Mouse (Mus musculus) lung, embryonic 14.5 days (tissue): ENCODE results near the gene Cox10. TPM values are rescaled to one million over a fixed set of nuclear protein-coding genes. Genes with fewer than 3 reads are reported as not detected.

Experiments
- ATAC-seq: fragments of 200-750 bp; cut with Nextera tagmentation; 2 replicates; pipeline ENCODE4 v1.8.0; 2017; ENCODE audit warnings: mild to moderate bottlenecking, moderate TSS enrichment, moderate library complexity; ENCODE audit not compliant: insufficient read depth
- DNase-seq: peaks from one replicate; pipeline ENCODE4 v3.0.0-alpha.2; 2015
- H3K27ac ChIP-seq: fragments of 300-500 bp; sonication (generic); 2 replicates; pipeline ENCODE4 v1.5.1; 2014; ENCODE audit warnings: low read depth, mild to moderate bottlenecking, moderate library complexity
- H3K27me3 ChIP-seq: fragments of 300-500 bp; sonication (generic); 2 replicates; pipeline ENCODE4 v1.6.1; 2014; ENCODE audit warnings: low read length, control low read depth; ENCODE audit not compliant: insufficient read depth
- H3K36me3 ChIP-seq: fragments of 300-500 bp; sonication (generic); 2 replicates; pipeline ENCODE4 v1.6.1; 2014; ENCODE audit warnings: control low read depth; ENCODE audit not compliant: insufficient read depth
- H3K4me1 ChIP-seq: fragments of 300-500 bp; sonication (generic); 2 replicates; pipeline ENCODE4 v1.6.1; 2014; ENCODE audit warnings: antibody characterized with exemption, control low read depth; ENCODE audit not compliant: insufficient read depth
- H3K4me2 ChIP-seq: fragments of 300-500 bp; sonication (generic); 2 replicates; pipeline ENCODE4 v1.6.1; 2014; ENCODE audit warnings: mild to moderate bottlenecking
- H3K4me3 ChIP-seq: fragments of 300-500 bp; sonication (generic); 2 replicates; pipeline ENCODE4 v1.5.1; 2014; ENCODE audit warnings: low read depth, low read length
- H3K9ac ChIP-seq: fragments of 300-500 bp; sonication (generic); 2 replicates; pipeline ENCODE4 v1.6.1; 2014
- H3K9me3 ChIP-seq: fragments of 300-500 bp; sonication (generic); 2 replicates; pipeline ENCODE4 v1.6.1; 2016; ENCODE audit warnings: low read depth, low read length, control low read depth
- CTCF ChIP-seq: IDR thresholded peaks from 2 replicates; pipeline ENCODE4 v1.5.1; 2016; ENCODE audit warnings: antibody characterized with exemption, low read depth
- WGBS: fragments of 180-500 bp; shearing (Covaris S2); extraction: QIAGEN DNeasy Blood & Tissue Kit; methylation state at CpG from one replicate; pipeline ENCODE4 v1.1.7; 2014; 5-methylcytosine and 5-hydroxymethylcytosine counted together
- polyA plus RNA-seq: library from polyadenylated mRNA; unstranded; fragments of >200 nt; fragmentation: Nextera tagmentation; extraction: Ambion mirVana; gene quantifications from 2 replicates; pipeline ENCODE4 v1.2.1, GENCODE M21; 2014

Gene Cox10
- polyA plus RNA-seq, 1 experiment from 2014 or later = 27.3 TPM

- DNase-seq (no peak), ATAC-seq (no peak)
- Histone ChIP-seq H3K27ac (no peak overlapping the region), H3K4me1 (peaks cover 10% of the 10 kb centered on the region; the same call in 1 of the 2 replicates), H3K4me3 (no peak overlapping the region), H3K4me2 (no peak overlapping the region), H3K9ac (no peak overlapping the region), H3K9me3 (no peaks in the 10 kb centered on the region), H3K27me3 (no peaks in the 10 kb centered on the region), H3K36me3 (no peaks in the 10 kb centered on the region)
- TF ChIP-seq CTCF = no peak
- 38% methylated on average over 4 of the region's 4 CpGs for WGBS
Observed at GRCm38 (mm10) chr11:63986710-63987109, 92.6 kb downstream of the Cox10 start.

- Histone ChIP-seq H3K27ac (no peak overlapping the region), H3K27me3 (no peaks in the 10 kb centered on the region), H3K9me3 (no peaks in the 10 kb centered on the region), H3K4me3 (no peak overlapping the region), H3K9ac (no peak overlapping the region), H3K4me2 (no peak overlapping the region), H3K36me3 (no peaks in the 10 kb centered on the region), H3K4me1 (peaks cover 10% of the 10 kb centered on the region; the same call in 1 of the 2 replicates)
- no peak for DNase-seq
- TF ChIP-seq CTCF = no peak
- 30% methylated on average over 6 of the region's 6 CpGs for WGBS
- ATAC-seq = no peak
Observed at GRCm38 (mm10) chr11:63985481-63985880, 93.8 kb downstream of the Cox10 start.

GRCm38 (mm10) chr11:63984622-63985168, 94.6 kb downstream of the Cox10 start:
- Histone ChIP-seq H3K9me3 (no peaks in the 10 kb centered on the region), H3K9ac (no peak overlapping the region), H3K27me3 (no peaks in the 10 kb centered on the region), H3K4me2 (no peak overlapping the region), H3K27ac (no peak overlapping the region), H3K4me3 (no peak overlapping the region), H3K36me3 (no peaks in the 10 kb centered on the region), H3K4me1 (peaks cover 10% of the 10 kb centered on the region; the same call in 1 of the 2 replicates)
- no peak; the same call in 1 of the 2 replicates for ATAC-seq
- no peak for TF ChIP-seq CTCF
- DNase-seq = peak; percentile 45
- 61% methylated on average over 6 of the region's 6 CpGs for WGBS

- Histone ChIP-seq H3K4me3 (no peak overlapping the region), H3K36me3 (no peaks in the 10 kb centered on the region), H3K27ac (no peak overlapping the region), H3K4me2 (no peak overlapping the region), H3K9me3 (no peaks in the 10 kb centered on the region), H3K4me1 (no peaks in the 10 kb centered on the region), H3K27me3 (no peaks in the 10 kb centered on the region), H3K9ac (no peak overlapping the region)
- ATAC-seq (no peak), DNase-seq (no peak)
- WGBS = 62% methylated on average over 2 of the region's 2 CpGs
- TF ChIP-seq CTCF = no peak
Observed at GRCm38 (mm10) chr11:63977741-63978140, 101.5 kb downstream of the Cox10 start.

- WGBS = 64% methylated on average over 2 of the region's 2 CpGs
- Histone ChIP-seq H3K27me3 (no peaks in the 10 kb centered on the region), H3K9ac (no peak overlapping the region), H3K4me2 (no peak overlapping the region), H3K36me3 (no peaks in the 10 kb centered on the region), H3K27ac (no peak overlapping the region), H3K9me3 (no peaks in the 10 kb centered on the region), H3K4me3 (no peak overlapping the region), H3K4me1 (no peaks in the 10 kb centered on the region)
- no peak for ATAC-seq
- DNase-seq = no peak
- no peak for TF ChIP-seq CTCF
Observed at GRCm38 (mm10) chr11:63976775-63977174, 102.5 kb downstream of the Cox10 start.

GRCm38 (mm10) chr11:63975260-63975899, 103.9 kb downstream of the Cox10 start:
- TF ChIP-seq CTCF = no peak
- WGBS = 75% methylated on average over 13 of the region's 13 CpGs
- no peak overlapping the region for H3K27ac ChIP-seq

GRCm38 (mm10) chr11:63973973-63974372, 105.3 kb downstream of the Cox10 start:
- Histone ChIP-seq H3K4me2 (no peak overlapping the region), H3K27ac (no peak overlapping the region), H3K4me3 (no peak overlapping the region), H3K36me3 (no peaks in the 10 kb centered on the region), H3K9ac (no peak overlapping the region), H3K27me3 (no peaks in the 10 kb centered on the region), H3K9me3 (no peaks in the 10 kb centered on the region), H3K4me1 (no peaks in the 10 kb centered on the region)
- 63% methylated on average over 2 of the region's 2 CpGs for WGBS
- TF ChIP-seq CTCF = no peak
- no peak for ATAC-seq
- no peak for DNase-seq

More at GRCm38 (mm10) chr11:63975260-63975899, 103.9 kb downstream of the Cox10 start:
- ATAC-seq (no peak), DNase-seq (no peak)
- no peak overlapping the region for H3K4me2 ChIP-seq
- H3K9me3 ChIP-seq = no peaks in the 10 kb centered on the region
- no peak overlapping the region for H3K4me3 ChIP-seq
- no peaks in the 10 kb centered on the region for H3K27me3 ChIP-seq
- H3K36me3 ChIP-seq = no peaks in the 10 kb centered on the region
- no peaks in the 10 kb centered on the region for H3K4me1 ChIP-seq
- no peak overlapping the region for H3K9ac ChIP-seq
